Mouse (Mus musculus) kidney, adult 2 months (tissue): ENCODE results near the gene Gm9821.

Source experiments
- CTCF ChIP-seq: fragments of 200-500 bp; conservative IDR thresholded peaks from 2 replicates; pipeline ENCODE4 v1.5.1; 2011; ENCODE audit warnings: low read depth, mild to moderate bottlenecking, control low read depth, low read length, moderate library complexity, mixed read lengths; ENCODE audit not compliant: insufficient read depth, insufficient read length
- POLR2A ChIP-seq: fragments of 200-500 bp; IDR thresholded peaks from one replicate; pipeline ENCODE4 v1.6.1; 2011; ENCODE audit warnings: low read depth, low read length, control low read depth

GRCm38 (mm10) chr2:91936154-91936553, 9.3 kb upstream of the Gm9821 start:
- TF ChIP-seq CTCF (no peak), POLR2A (no peak)
